Mouse (Mus musculus) layer of hippocampus, adult 9-10 months (tissue): ENCODE measurements around the gene Cdk2ap2.

Source experiments
- DNase-seq: peaks from one replicate; pipeline ENCODE4 v3.0.0; 2022; ENCODE audit warnings: low spot score

The Cdk2ap2 gene

GRCm38 (mm10) chr19:4139446-4139845, 42.5 kb downstream of the Cdk2ap2 start, which contains the start of gene Gpr152:
TSS of gene Gpr152 (plus strand) at chr19:4139787.
- DNase-seq: no peak

- DNase-seq: no peak
Observed at GRCm38 (mm10) chr19:4140147-4140546, 43.2 kb downstream of the Cdk2ap2 start.

- no peak for DNase-seq
Observed at GRCm38 (mm10) chr19:4142416-4143173, 45.6 kb downstream of the Cdk2ap2 start.

- no peak for DNase-seq
Observed at GRCm38 (mm10) chr19:4143759-4144268, 46.8 kb downstream of the Cdk2ap2 start, which contains the start of gene Cabp4. TSS of gene Cabp4 (minus strand) at chr19:4144033.

- no peak for DNase-seq
Observed at GRCm38 (mm10) chr19:4144550-4145498, 47.8 kb downstream of the Cdk2ap2 start.

GRCm38 (mm10) chr19:4145936-4146335, 49.0 kb downstream of the Cdk2ap2 start:
- no peak for DNase-seq

- DNase-seq: no peak
Observed at GRCm38 (mm10) chr19:4146366-4147021, 49.5 kb downstream of the Cdk2ap2 start.

- DNase-seq: no peak
Observed at GRCm38 (mm10) chr19:4147022-4147405, 50.0 kb downstream of the Cdk2ap2 start.

GRCm38 (mm10) chr19:4147782-4148490, 51.0 kb downstream of the Cdk2ap2 start:
- DNase-seq: no peak

GRCm38 (mm10) chr19:4148491-4148806, 51.5 kb downstream of the Cdk2ap2 start, which contains the start of gene Coro1b:
TSS of gene Coro1b (plus strand) at chr19:4148619.
- peak; percentile 82 for DNase-seq
